Mouse (Mus musculus) monocyte, adult 5-6 weeks (primary cell): ENCODE data around the gene Ston2. TPM values are rescaled to one million over a fixed set of nuclear protein-coding genes. Genes with fewer than 3 reads are reported as not detected.
"Not testable (repeated sequence)": the region's sequence is repeated elsewhere in the genome, so short reads cannot be mapped to it uniquely, and the experiment has no call there.

Experiments
- ATAC-seq: fragments of 153-309, 156-312 bp; replicated peaks from 2 replicates; pipeline ENCODE4 v1.8.0; 2017; ENCODE audit warnings: mild to moderate bottlenecking; ENCODE audit not compliant: low TSS enrichment, insufficient number of reproducible peaks, severe bottlenecking, poor library complexity, low FRiP score
- total RNA-seq: library from RNA; stranded (forward); fragments of 200-1000, 200-491, 200-594 nt; gene quantifications from 3 replicates; pipeline ENCODE4 v1.2.3, GENCODE M21; 2017

Ston2 gene
- total RNA-seq, 1 experiment from 2014 or later = 13.4 TPM

DNA sequence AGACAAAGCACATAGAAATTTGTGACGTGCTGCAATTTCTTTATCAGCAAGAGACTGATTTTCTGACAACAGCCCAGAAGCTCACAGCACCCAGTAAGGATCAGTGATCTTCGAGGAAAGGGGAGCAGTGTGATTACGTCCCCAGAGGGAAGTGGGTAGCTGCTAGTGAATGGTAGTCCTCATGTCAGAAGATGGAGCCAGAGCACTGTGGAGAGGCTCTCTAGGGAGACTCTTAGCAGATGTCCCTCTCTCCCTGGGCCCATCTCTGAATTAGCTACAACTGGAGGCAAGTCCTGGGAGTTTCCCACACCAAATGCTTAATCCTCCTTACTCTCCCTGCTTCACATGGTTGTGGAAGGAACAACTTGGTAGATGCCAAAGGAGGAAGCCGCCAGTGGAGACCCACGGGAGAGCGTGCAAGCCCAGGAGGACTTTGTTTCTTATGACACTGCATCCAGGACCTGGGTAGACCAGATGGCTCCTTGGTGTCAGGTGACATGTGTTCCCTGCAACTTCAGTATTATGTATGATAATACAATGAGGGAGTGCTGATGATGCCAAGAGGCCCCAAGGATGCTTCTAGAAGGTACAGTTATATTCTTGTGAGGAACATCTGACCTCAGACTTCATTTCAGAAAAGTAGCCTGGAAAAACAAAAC, 10.7 kb upstream of the Ston2 start:
- ATAC-seq = 0 out of 2 replicates have a peak, but pooled peaks have one; percentile 6

- ATAC-seq = no peak
These were observed 8.6 kb upstream of the Ston2 start for GRCm38 (mm10) chr12:91796774-91797173.

DNA sequence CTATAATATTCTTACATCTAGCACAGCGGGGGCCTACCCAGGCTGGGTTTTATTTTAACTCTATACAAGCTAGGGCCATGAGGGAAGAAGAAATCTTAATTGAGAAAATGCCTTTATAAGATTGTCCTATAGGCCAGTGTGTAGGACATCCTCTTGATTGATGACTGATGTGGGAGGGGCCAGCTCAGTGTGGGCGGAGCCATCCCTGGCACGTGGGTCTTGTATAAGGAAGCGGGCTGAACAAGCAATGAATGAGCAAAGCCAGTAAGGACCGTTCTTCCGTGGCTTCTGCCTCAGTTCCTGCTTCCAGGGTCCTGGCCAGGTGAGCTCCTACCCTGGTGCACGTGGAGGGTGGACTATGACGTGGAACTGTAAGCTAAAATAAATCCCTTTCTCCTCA, 5.1 kb upstream of the Ston2 start:
- ATAC-seq = no peak

DNA sequence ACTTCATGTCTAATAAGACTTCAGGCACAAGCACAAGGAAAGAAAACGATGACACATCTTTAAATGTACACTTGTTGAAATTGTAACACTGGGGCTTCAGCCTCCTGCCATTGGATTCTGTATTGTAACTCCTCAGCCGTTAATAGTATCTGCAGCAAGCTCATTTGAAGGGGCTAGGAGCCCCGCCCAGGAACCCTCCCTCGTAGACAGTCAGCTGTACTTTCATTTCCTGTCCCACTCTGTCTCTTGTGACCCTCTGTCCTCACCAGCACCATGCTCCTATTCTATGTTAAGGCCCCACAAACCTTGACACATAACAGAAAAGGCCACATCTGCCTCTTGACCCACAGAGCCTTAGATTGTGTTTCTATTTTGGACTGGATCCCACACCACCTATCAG, 3.6 kb upstream of the Ston2 start:
- ATAC-seq = no peak

GRCm38 (mm10) chr12:91789801-91790200, 1.6 kb upstream of the Ston2 start:
- peak; percentile 80 for ATAC-seq

- not testable (repeated sequence) for ATAC-seq
These were observed 259 bp upstream of the Ston2 start for GRCm38 (mm10) chr12:91788446-91788845.

GRCm38 (mm10) chr12:91786355-91786754, 1.8 kb downstream of the Ston2 start:
- ATAC-seq = 0 out of 2 replicates have a peak, but pooled peaks have one; percentile 10

DNA sequence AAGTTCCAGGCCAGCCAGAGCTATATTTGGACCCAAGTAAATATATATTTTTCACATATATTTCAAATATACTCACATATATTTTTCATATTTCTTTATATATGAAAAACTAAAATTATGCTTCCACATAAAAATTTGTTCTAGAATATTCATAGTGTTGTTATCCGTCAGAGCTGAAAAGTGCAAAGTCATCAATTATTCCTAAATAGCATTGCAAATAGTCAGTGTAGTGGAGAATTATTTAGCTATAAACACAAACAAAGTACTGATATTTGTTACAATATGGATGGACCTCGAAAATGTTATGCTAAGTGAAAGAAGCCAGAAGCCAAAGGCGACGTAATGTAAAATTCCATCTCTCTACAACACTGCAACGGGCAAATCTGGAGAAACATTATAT, 6.8 kb downstream of the Ston2 start:
- ATAC-seq = no peak

DNA sequence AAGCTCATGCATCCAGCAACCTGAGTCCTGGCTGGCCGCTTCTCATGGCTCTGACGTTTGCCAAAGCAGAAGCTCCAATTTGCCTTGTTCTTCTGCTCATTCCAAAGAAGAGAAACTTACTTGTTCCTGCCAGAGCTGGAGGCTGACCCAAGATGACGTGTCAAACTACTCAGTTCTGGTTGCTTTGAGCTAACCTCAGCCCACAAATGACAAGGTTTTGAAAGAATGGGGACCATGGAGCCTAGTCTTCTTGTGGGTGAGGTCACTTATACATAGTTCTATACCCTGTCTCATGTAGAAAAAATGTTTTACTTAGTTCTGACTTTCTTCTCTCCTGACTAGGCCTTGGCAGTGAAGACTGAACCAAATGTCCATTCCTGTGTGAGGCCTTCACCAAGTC, 7.7 kb downstream of the Ston2 start:
- no peak for ATAC-seq

DNA sequence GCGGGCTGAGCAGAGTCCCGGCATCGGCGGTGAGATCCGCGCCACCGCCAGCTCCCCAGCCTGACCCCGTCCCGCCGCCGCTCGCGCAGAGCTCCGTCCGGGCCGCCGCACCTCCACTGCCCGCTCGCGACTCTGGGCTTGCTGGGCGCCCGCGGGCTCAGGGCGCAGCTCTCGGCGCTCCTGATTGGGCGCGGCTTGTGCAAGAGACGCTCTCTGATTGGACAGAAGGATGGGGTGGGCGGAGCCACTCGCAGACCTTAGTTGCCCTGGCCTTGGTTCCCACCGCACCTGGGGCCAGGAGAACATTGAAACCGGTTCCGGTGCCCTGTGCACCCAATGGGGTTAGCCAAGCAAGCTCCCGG, 9.2 kb downstream of the Ston2 start:
- ATAC-seq = peak; percentile 94

GRCm38 (mm10) chr12:91778211-91779003, 9.8 kb downstream of the Ston2 start:
- 0 out of 2 replicates have a peak, but pooled peaks have one; percentile 13 for ATAC-seq

DNA sequence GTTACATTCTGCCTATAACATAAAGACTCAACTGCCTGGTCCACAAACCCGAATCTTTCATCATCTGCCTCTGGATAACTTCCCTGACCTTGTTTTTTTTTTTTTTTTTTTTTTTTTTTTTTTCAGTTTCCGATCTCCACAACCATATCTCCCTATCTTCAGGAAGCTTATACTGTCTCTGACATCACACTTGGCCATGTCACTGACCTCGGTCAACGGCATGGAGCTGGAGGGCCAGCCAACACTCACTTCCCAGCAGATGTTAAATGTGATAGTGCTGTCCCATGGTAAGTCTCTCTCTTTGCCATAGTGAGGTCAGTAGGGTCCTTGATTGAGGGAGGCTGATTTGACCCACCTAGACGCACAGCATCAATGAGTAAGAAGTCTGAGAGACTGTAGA, 11.8 kb downstream of the Ston2 start:
- ATAC-seq = no peak

GRCm38 (mm10) chr12:91774811-91775284, 13.3 kb downstream of the Ston2 start:
- ATAC-seq = no peak

DNA sequence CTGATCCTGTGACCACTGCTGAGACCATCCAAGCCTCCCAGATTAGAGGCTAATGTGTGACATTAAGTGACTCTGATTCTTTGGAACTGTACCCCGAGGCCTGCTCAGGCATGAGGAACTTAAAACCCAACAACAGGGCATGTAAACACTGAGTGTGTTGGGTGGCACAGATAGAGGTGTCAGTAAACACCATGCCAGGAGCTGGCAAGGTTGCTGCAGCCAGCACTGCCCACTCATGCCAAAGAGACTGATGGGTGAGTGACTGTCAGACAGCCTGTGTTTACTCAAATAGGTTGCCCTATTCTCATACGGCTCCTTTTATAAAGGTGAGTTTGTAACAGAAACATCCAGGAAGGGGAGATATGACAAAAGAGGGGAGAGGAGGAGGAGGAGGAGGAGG, 19.3 kb downstream of the Ston2 start:
- ATAC-seq = no peak

DNA sequence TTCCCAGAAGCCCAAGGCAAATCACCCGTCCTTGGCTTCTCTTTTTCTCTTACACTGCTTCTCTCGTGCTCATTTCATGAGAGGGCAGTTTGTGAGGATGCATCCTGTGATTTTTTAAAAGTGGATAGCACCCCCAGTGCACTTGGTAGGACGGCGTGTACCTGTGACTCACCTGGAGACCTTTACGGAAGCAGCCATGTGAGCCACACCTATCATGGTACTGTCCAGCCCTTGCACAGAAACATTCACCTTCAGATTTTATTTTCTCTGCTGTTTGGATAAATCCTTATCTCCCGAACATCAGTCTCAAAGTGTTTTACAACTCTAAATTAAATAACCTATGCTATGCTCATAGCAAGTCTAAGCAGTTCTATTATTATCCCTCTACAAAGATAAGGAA, 20.0 kb downstream of the Ston2 start:
- ATAC-seq = no peak

DNA sequence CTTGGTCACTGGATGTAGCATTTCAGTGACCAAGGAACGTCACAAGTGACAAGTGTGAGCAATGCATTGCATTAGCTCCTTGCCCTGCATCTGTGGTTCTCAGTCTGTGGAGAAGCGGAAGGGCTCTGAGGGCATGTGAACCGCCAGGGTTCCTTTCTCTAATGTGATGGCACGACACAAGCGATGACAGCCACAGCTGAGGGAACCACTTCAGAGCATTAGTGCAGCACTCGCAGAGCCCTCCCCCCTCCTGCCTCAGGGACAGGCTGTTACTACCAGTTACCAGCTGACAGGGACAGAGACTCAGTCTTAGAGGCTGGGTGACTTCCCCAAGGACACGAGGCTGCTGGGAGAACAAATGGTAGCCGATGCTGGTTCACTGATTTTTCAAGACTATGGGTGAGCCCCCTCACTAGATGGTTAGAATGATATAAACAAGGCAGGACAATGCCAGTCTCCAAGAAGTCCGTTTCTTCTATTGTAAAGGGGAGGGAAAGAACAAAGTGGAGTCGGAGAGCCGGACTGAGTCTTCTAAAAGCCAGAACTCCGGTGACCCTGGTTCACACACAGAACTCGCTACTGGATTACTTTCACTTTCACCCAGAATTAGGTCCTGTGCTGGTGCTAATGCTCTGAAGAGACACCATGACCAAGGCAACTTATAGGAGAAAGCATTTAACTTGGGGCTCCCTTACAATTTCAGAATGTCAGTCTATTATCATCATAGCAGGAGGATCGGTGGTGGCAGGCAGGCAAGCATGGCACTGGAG, 21.7 kb downstream of the Ston2 start:
- peak; percentile 89 for ATAC-seq

DNA sequence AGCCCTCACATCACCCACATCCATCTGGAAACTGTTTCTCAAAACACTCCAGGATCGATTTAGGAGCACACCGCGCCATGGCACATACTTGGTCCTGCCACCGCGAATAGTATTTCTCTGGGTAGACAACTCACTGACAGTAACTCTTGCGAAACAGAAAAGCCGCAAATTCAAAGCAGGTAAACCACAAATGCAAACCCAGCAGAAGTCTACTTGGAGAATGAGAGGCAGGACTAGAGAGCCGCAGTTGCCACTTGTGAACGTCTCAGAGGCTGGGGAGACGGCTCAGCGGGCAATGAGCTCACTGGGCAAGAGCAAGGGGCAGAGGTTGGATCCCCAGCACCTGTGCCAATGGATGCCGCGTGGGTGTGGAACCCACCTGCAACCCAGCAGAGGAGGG, 22.7 kb downstream of the Ston2 start:
- ATAC-seq = peak; percentile 38

DNA sequence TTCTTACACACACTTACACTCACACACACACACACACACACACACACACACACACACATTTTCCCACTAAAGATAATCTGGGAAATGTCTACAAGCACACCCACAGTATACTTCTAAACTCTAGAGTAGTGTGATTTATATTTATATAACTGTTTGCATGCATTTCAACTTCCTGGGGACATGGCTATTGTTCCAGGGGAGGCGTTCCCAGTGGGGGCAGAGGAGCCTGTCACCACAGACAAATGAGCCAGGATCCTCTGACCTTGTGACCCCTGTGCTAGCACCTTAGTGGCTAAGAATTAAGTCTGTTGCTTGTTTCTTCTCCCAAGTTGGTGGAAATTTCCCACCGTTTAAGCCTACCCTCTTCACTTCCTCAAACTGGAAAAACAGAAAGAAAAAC, 23.1 kb downstream of the Ston2 start:
- ATAC-seq = peak; percentile 30; the same call in 1 of the 2 replicates

GRCm38 (mm10) chr12:91764471-91764870, 23.7 kb downstream of the Ston2 start:
- no peak for ATAC-seq
